Mouse (Mus musculus) cerebellum, adult 2 months (tissue): ENCODE results near the gene Dot1l.

Experiments used
- CTCF ChIP-seq: fragments of 200-500 bp; IDR thresholded peaks from 2 replicates; pipeline ENCODE4 v1.5.1; 2011; ENCODE audit warnings: low read depth, mild to moderate bottlenecking, control low read depth, low read length, moderate library complexity, borderline replicate concordance; ENCODE audit not compliant: insufficient read depth
- POLR2A ChIP-seq: fragments of 200-500 bp; IDR thresholded peaks from 2 replicates; pipeline ENCODE4 v1.6.1; 2011; ENCODE audit warnings: low read length, control low read depth, borderline replicate concordance; ENCODE audit not compliant: insufficient read depth

- no peak for TF ChIP-seq CTCF
- peak; percentile 51; the same call in 1 of the 2 replicates for TF ChIP-seq POLR2A
These were observed at the start of gene Dot1l for GRCm38 (mm10) chr10:80754594-80755290.
